Mouse (Mus musculus): Measurements from ENCODE around the gene Rgs4. TPM values are rescaled to one million over a fixed set of nuclear protein-coding genes. Genes with fewer than 3 reads are reported as not detected.

Gene Rgs4
- polyA plus RNA-seq, 1 experiment, result 0.26 TPM

- H3K4me2 ChIP-seq (ENCODE audit: low read depth), result no peak overlapping the region
- no peak overlapping the region for H3K4me3 ChIP-seq
- H3K79me2 ChIP-seq (ENCODE audit: control insufficient read depth, insufficient read depth), result no peaks in the 10 kb centered on the region
- no peak overlapping the region for H3ac ChIP-seq (ENCODE audit: control insufficient read depth, insufficient read length)
- no peak for TF ChIP-seq MYOD1 (IDR thresholded peaks at IDR 0.05; ENCODE audit: control insufficient read depth in 1 of 3, insufficient read length in 2 of 3, low read depth in 2 of 3)
- no peak for TF ChIP-seq TCF12 (IDR thresholded peaks at IDR 0.05; ENCODE audit: insufficient read depth, poor library complexity, severe bottlenecking)
- TF ChIP-seq TCF3 (IDR thresholded peaks at IDR 0.05; ENCODE audit: insufficient read length, low read depth), result no peak
- TF ChIP-seq MYOG (IDR thresholded peaks at IDR 0.05; ENCODE audit: control insufficient read depth in 1 of 3, insufficient read depth in 1 of 3, insufficient read length in 2 of 3, low read depth in 2 of 3), result no peak
- no peak for TF ChIP-seq E2F4 (IDR thresholded peaks at IDR 0.05; ENCODE audit: insufficient read depth)
- TF ChIP-seq CEBPB (IDR thresholded peaks at IDR 0.05; ENCODE audit: insufficient read depth, poor library complexity, severe bottlenecking), result no peak
- TF ChIP-seq SRF (IDR thresholded peaks at IDR 0.05; ENCODE audit: control insufficient read depth, insufficient read length, low read depth), result no peak
- TF ChIP-seq POLR2A (IDR thresholded peaks at IDR 0.05; ENCODE audit: insufficient read length, low read depth), result no peak
- TF ChIP-seq POLR2AphosphoS2 (IDR thresholded peaks at IDR 0.05; ENCODE audit: insufficient read length, low read depth), result no peak
- TF ChIP-seq MAX (IDR thresholded peaks at IDR 0.05; ENCODE audit: low read depth), result no peak
- no peak for TF ChIP-seq USF1 (IDR thresholded peaks at IDR 0.05; ENCODE audit: low read depth)
- no peak for TF ChIP-seq REST (IDR thresholded peaks at IDR 0.05; ENCODE audit: insufficient read depth, insufficient read length)
- H3K27me3 ChIP-seq (ENCODE audit: control insufficient read depth, insufficient read depth, insufficient read length), result no peaks in the 10 kb centered on the region
- no peaks in the 10 kb centered on the region for H3K36me3 ChIP-seq (ENCODE audit: control insufficient read depth, insufficient read depth)
Measured at GRCm38 (mm10) chr1:169763858-169764618, 16.6 kb upstream of the Rgs4 start.

- H3K4me2 ChIP-seq (ENCODE audit: low read depth), result no peak overlapping the region
- TF ChIP-seq POLR2AphosphoS2 (IDR thresholded peaks at IDR 0.05; ENCODE audit: insufficient read length, low read depth) (no peak), USF1 (IDR thresholded peaks at IDR 0.05; ENCODE audit: low read depth) (no peak), CEBPB (IDR thresholded peaks at IDR 0.05; ENCODE audit: insufficient read depth, poor library complexity, severe bottlenecking) (no peak), POLR2A (IDR thresholded peaks at IDR 0.05; ENCODE audit: insufficient read length, low read depth) (no peak), MYOD1 (IDR thresholded peaks at IDR 0.05; ENCODE audit: control insufficient read depth in 1 of 3, insufficient read length in 2 of 3, low read depth in 2 of 3) (no peak), MAX (IDR thresholded peaks at IDR 0.05; ENCODE audit: low read depth) (no peak), E2F4 (IDR thresholded peaks at IDR 0.05; ENCODE audit: insufficient read depth) (no peak)
- H3K4me3 ChIP-seq, result no peak overlapping the region
- H3K27me3 ChIP-seq (ENCODE audit: control insufficient read depth, insufficient read depth, insufficient read length), result no peaks in the 10 kb centered on the region
- no peaks in the 10 kb centered on the region for H3K79me2 ChIP-seq (ENCODE audit: control insufficient read depth, insufficient read depth)
- no peak overlapping the region for H3ac ChIP-seq (ENCODE audit: control insufficient read depth, insufficient read length)
- H3K36me3 ChIP-seq (ENCODE audit: control insufficient read depth, insufficient read depth), result no peaks in the 10 kb centered on the region
Measured at GRCm38 (mm10) chr1:169762524-169762923, 15.1 kb upstream of the Rgs4 start.

GRCm38 (mm10) chr1:169756532-169756931 lies 9.1 kb upstream of the Rgs4 start:
- no peak for TF ChIP-seq REST (IDR thresholded peaks at IDR 0.05; ENCODE audit: insufficient read depth, insufficient read length)
- TF ChIP-seq TCF12 (IDR thresholded peaks at IDR 0.05; ENCODE audit: insufficient read depth, poor library complexity, severe bottlenecking), result no peak
- no peak for TF ChIP-seq MYOG (IDR thresholded peaks at IDR 0.05; ENCODE audit: control insufficient read depth in 1 of 3, insufficient read depth in 1 of 3, insufficient read length in 2 of 3, low read depth in 2 of 3)
- no peak for TF ChIP-seq MYOD1 (IDR thresholded peaks at IDR 0.05; ENCODE audit: control insufficient read depth in 1 of 3, insufficient read length in 2 of 3, low read depth in 2 of 3)
- TF ChIP-seq MAX (IDR thresholded peaks at IDR 0.05; ENCODE audit: low read depth), result no peak
- no peak for TF ChIP-seq USF1 (IDR thresholded peaks at IDR 0.05; ENCODE audit: low read depth)
- no peak for TF ChIP-seq POLR2AphosphoS2 (IDR thresholded peaks at IDR 0.05; ENCODE audit: insufficient read length, low read depth)
- Histone ChIP-seq H3ac (ENCODE audit: control insufficient read depth, insufficient read length) (no peak overlapping the region), H3K4me2 (ENCODE audit: low read depth) (no peak overlapping the region), H3K4me3 (no peak overlapping the region), H3K36me3 (ENCODE audit: control insufficient read depth, insufficient read depth) (no peaks in the 10 kb centered on the region), H3K79me2 (ENCODE audit: control insufficient read depth, insufficient read depth) (no peaks in the 10 kb centered on the region), H3K27me3 (ENCODE audit: control insufficient read depth, insufficient read depth, insufficient read length) (no peaks in the 10 kb centered on the region)

DNA sequence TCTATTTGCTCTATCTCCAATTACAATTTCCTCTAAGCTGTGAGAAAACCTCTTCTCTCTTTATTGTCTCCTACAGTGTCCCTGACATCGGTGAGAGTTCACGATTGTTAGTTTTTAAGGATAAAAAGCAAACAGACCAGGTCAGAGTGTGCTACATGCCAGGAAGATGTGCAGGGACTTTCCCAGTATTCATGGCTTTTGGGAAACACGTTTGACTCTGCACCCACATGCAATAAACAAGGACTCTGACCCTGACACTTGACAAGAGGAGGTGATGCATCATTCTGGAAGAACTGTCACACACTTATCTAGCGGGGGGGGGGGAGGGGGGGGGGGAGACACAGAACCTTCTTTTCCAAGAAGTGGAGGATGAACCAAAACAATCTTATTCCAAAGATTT lies 5.0 kb upstream of the Rgs4 start:
- Histone ChIP-seq H3K79me2 (ENCODE audit: control insufficient read depth, insufficient read depth) (no peaks in the 10 kb centered on the region), H3K4me2 (ENCODE audit: low read depth) (no peak overlapping the region), H3K27me3 (ENCODE audit: control insufficient read depth, insufficient read depth, insufficient read length) (no peaks in the 10 kb centered on the region), H3K4me3 (no peak overlapping the region), H3ac (ENCODE audit: control insufficient read depth, insufficient read length) (no peak overlapping the region), H3K36me3 (ENCODE audit: control insufficient read depth, insufficient read depth) (no peaks in the 10 kb centered on the region)
- TF ChIP-seq USF1 (IDR thresholded peaks at IDR 0.05; ENCODE audit: low read depth), result no peak
- no peak for TF ChIP-seq SRF (IDR thresholded peaks at IDR 0.05; ENCODE audit: control insufficient read depth, insufficient read length, low read depth)
- TF ChIP-seq TCF12 (IDR thresholded peaks at IDR 0.05; ENCODE audit: insufficient read depth, poor library complexity, severe bottlenecking), result no peak
- no peak for TF ChIP-seq CEBPB (IDR thresholded peaks at IDR 0.05; ENCODE audit: insufficient read depth, poor library complexity, severe bottlenecking)
- TF ChIP-seq POLR2AphosphoS2 (IDR thresholded peaks at IDR 0.05; ENCODE audit: insufficient read length, low read depth), result no peak
- TF ChIP-seq MAX (IDR thresholded peaks at IDR 0.05; ENCODE audit: low read depth), result no peak
- no peak for TF ChIP-seq TCF3 (IDR thresholded peaks at IDR 0.05; ENCODE audit: insufficient read length, low read depth)
- no peak for TF ChIP-seq E2F4 (IDR thresholded peaks at IDR 0.05; ENCODE audit: insufficient read depth)
- TF ChIP-seq MYOG (IDR thresholded peaks at IDR 0.05; ENCODE audit: control insufficient read depth in 1 of 3, insufficient read depth in 1 of 3, insufficient read length in 2 of 3, low read depth in 2 of 3), result no peak
- no peak for TF ChIP-seq REST (IDR thresholded peaks at IDR 0.05; ENCODE audit: insufficient read depth, insufficient read length)
- no peak for TF ChIP-seq POLR2A (IDR thresholded peaks at IDR 0.05; ENCODE audit: insufficient read length, low read depth)

- Histone ChIP-seq H3ac (ENCODE audit: control insufficient read depth, insufficient read length) (no peak overlapping the region), H3K4me2 (ENCODE audit: low read depth) (no peak overlapping the region), H3K79me2 (ENCODE audit: control insufficient read depth, insufficient read depth) (no peaks in the 10 kb centered on the region), H3K4me3 (no peak overlapping the region), H3K27me3 (ENCODE audit: control insufficient read depth, insufficient read depth, insufficient read length) (no peaks in the 10 kb centered on the region), H3K36me3 (ENCODE audit: control insufficient read depth, insufficient read depth) (no peaks in the 10 kb centered on the region)
- TF ChIP-seq TCF12 (IDR thresholded peaks at IDR 0.05; ENCODE audit: insufficient read depth, poor library complexity, severe bottlenecking) (no peak), MYOD1 (IDR thresholded peaks at IDR 0.05; ENCODE audit: control insufficient read depth in 1 of 3, insufficient read length in 2 of 3, low read depth in 2 of 3) (no peak), MYOG (IDR thresholded peaks at IDR 0.05; ENCODE audit: control insufficient read depth in 1 of 3, insufficient read depth in 1 of 3, insufficient read length in 2 of 3, low read depth in 2 of 3) (no peak), MAX (IDR thresholded peaks at IDR 0.05; ENCODE audit: low read depth) (no peak), TCF3 (IDR thresholded peaks at IDR 0.05; ENCODE audit: insufficient read length, low read depth) (no peak), USF1 (IDR thresholded peaks at IDR 0.05; ENCODE audit: low read depth) (no peak), SRF (IDR thresholded peaks at IDR 0.05; ENCODE audit: control insufficient read depth, insufficient read length, low read depth) (no peak), REST (IDR thresholded peaks at IDR 0.05; ENCODE audit: insufficient read depth, insufficient read length) (no peak), POLR2A (IDR thresholded peaks at IDR 0.05; ENCODE audit: insufficient read length, low read depth) (no peak), CEBPB (IDR thresholded peaks at IDR 0.05; ENCODE audit: insufficient read depth, poor library complexity, severe bottlenecking) (no peak), E2F4 (IDR thresholded peaks at IDR 0.05; ENCODE audit: insufficient read depth) (no peak), POLR2AphosphoS2 (IDR thresholded peaks at IDR 0.05; ENCODE audit: insufficient read length, low read depth) (no peak)
Measured at GRCm38 (mm10) chr1:169748439-169748838, 997 bp upstream of the Rgs4 start.

All from myocyte (in vitro differentiated cells).